Mouse (Mus musculus) kidney, embryonic 15.5 days (tissue): ENCODE results near the gene Fgfr1op. TPM values are rescaled to one million over a fixed set of nuclear protein-coding genes. Genes with fewer than 3 reads are reported as not detected.
"Not testable (repeated sequence)": the region's sequence is repeated elsewhere in the genome, so short reads cannot be mapped to it uniquely, and the experiment has no call there.

Experiments used
- ATAC-seq: fragments of 200-750 bp; cut with Nextera tagmentation; replicated peaks from 2 replicates; pipeline ENCODE4 v1.8.0; 2017; ENCODE audit warnings: moderate TSS enrichment; ENCODE audit not compliant: low FRiP score
- H3K27ac ChIP-seq: fragments of 300-500 bp; sonication (generic); 2 replicates; pipeline ENCODE4 v1.5.1; 2015; ENCODE audit warnings: mild to moderate bottlenecking, inconsistent platforms
- H3K27me3 ChIP-seq: fragments of 300-500 bp; sonication (generic); 2 replicates; pipeline ENCODE4 v1.6.1; 2015; ENCODE audit warnings: inconsistent platforms
- H3K36me3 ChIP-seq: fragments of 300-500 bp; sonication (generic); 2 replicates; pipeline ENCODE4 v1.6.1; 2015; ENCODE audit warnings: inconsistent platforms
- H3K4me1 ChIP-seq: fragments of 300-500 bp; sonication (generic); 2 replicates; pipeline ENCODE4 v1.6.1; 2015; ENCODE audit warnings: inconsistent platforms
- H3K4me2 ChIP-seq: fragments of 300-500 bp; sonication (generic); 2 replicates; pipeline ENCODE4 v1.6.1; 2015; ENCODE audit warnings: moderate library complexity, mild to moderate bottlenecking, inconsistent platforms
- H3K4me3 ChIP-seq: fragments of 300-500 bp; sonication (generic); replicated peaks from 2 replicates; pipeline ENCODE4 v1.5.1; 2015; ENCODE audit warnings: mild to moderate bottlenecking, inconsistent platforms
- H3K9ac ChIP-seq: fragments of 300-500 bp; sonication (generic); 2 replicates; pipeline ENCODE4 v1.6.1; 2015; ENCODE audit warnings: mild to moderate bottlenecking, inconsistent platforms
- H3K9me3 ChIP-seq: fragments of 300-500 bp; sonication (generic); replicated peaks from 2 replicates; pipeline ENCODE4 v1.6.1; 2016; ENCODE audit warnings: inconsistent platforms
- WGBS: fragments of 180-500 bp; shearing (Covaris S2); methylation state at CpG from one replicate; pipeline ENCODE4 v1.1.7; 2015; ENCODE audit warnings: mixed read lengths; 5-methylcytosine and 5-hydroxymethylcytosine counted together
- polyA plus RNA-seq: library from polyadenylated mRNA; unstranded; fragments of >200 nt; fragmentation: Nextera tagmentation; extraction: Ambion mirVana; gene quantifications from 2 replicates; pipeline ENCODE4 v1.2.1, GENCODE M21; 2015

Fgfr1op gene
- polyA plus RNA-seq, result 38.7 and 42.0 TPM in 2 replicates

DNA sequence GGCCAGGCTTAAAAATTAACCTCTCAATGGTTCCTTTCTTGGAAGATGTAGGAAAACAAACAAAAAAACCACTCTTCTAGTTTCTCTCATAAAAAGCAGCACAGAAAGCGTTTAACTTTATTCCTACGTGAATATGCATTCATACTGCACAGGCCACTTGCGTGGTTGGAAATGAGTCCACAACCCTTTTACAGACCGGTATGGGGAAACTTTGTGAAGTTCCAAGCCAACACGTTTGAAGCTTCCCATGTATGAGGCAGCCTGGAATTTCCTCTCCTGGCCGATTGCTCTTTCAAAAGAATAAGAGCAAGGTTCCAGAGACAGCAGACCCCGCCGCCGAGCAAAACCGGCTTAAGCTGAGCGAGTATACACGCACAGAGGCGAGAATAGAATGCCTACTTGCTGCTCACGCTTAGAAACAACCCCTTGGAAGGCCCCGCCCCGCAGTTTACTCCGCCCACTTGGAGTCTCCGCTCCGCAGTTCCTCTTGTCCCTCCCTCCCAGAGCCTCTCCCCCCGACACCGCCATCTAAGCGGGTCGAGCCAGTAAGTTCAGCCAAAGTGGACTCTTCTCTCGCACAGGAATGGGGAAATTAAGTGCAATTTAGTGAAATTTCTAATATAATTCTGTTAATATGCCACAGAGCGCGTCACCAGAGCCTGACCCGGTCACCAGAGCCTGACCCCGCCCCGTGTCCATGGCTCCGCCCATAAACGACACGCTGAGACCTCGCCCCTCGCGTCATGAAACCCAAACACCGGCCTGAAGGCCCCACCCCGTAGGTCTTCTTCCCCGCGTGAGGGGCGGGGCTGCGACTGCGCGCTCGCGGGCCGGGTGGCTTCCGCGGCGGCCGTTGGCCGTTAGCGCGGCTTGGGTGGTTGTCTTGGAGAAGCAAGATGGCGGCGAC lies at the start of gene Fgfr1op:
Gene Fgfr1op (plus strand): TSS at position 801 of the 907 bp plus-strand sequence.
- Histone ChIP-seq H3K4me3 (peak within 1 kb of the TSS; percentile 58), H3K4me2 (peak within 1 kb of the TSS; percentile 52), H3K36me3 (peaks cover 11% of the 10 kb centered on the region), H3K9ac (peak within 1 kb of the TSS; percentile 49), H3K27ac (peak within 1 kb of the TSS; percentile 71)
- WGBS, result 1% methylated on average over 21 of the region's 55 CpGs
- H3K4me1 ChIP-seq, H3K27me3 ChIP-seq, H3K9me3 ChIP-seq: not testable (repeated sequence)
- ATAC-seq, result peak; percentile 97

DNA sequence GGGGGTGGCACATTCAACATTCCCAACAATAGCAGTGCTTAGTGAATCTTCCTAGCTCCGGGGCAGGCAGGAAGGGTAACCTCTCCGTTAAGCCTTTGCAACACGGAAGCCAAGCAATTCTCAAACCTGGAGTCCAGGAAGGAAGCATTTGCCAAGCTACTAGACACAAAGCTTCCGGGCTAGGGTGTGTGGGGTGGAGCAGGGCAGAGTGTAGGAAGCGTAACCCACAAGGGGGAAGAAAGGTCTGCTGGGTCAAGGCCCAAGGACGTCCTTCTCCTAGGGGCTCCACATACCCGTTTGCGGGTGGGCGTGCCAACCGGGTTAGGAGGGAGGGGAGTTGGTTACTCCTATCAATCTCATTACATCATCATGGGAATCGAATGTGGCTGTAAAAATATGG lies 48.9 kb upstream of the Fgfr1op start:
- not testable (repeated sequence) for H3K27ac ChIP-seq, ATAC-seq, H3K4me2 ChIP-seq, H3K36me3 ChIP-seq, H3K4me1 ChIP-seq, H3K9me3 ChIP-seq, H3K4me3 ChIP-seq, H3K27me3 ChIP-seq, H3K9ac ChIP-seq
- WGBS, result 72% methylated on average over 8 of the region's 11 CpGs

DNA sequence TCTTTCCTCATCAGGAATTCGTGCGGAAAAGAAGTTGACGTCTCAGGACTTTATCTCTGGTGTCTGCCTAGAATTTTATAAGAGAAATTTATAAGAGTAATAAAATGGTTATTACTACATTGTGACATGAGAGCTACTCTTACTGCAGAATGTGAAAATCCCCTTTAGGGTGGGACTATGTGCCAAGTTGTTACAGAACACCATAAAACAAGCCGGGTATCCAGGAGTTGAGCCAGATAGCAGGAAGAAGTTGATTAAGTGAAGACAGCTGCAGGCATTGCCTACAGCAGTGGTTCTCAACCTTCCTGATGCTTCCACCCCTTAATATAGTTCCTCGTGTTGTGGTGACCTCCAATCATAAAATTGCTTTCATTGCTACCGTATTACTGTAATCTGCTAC lies 48.4 kb upstream of the Fgfr1op start:
- H3K9ac ChIP-seq, H3K27ac ChIP-seq, H3K27me3 ChIP-seq, H3K36me3 ChIP-seq, H3K4me2 ChIP-seq, H3K9me3 ChIP-seq, ATAC-seq, H3K4me3 ChIP-seq, H3K4me1 ChIP-seq: not testable (repeated sequence)
- no CpG with 5 or more reads among the region's 6 CpGs for WGBS

DNA sequence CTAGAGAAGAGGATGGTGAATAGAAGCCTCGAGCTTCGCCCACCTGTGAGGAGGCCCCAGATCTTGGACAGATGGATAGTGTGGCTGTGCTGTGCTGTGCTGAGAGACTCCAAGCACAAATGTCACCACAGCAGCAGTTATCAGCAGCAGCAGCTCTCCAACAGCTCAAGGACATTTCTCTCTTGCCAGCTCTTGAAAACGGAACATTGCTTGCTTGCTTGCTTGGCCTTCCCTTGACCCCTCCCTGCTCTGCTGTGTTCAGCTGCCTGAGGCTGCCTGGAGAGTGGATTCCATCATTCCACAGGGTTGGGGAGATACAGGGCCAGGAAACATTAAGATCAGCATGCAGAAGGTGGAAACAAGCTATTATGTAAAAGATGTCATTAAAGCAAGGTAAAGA lies 42.3 kb upstream of the Fgfr1op start:
- not testable (repeated sequence) for ATAC-seq, H3K36me3 ChIP-seq, H3K4me1 ChIP-seq, H3K9ac ChIP-seq, H3K4me3 ChIP-seq, H3K27ac ChIP-seq, H3K4me2 ChIP-seq, H3K9me3 ChIP-seq, H3K27me3 ChIP-seq
- WGBS, result no CpG with 5 or more reads among the region's 3 CpGs

DNA sequence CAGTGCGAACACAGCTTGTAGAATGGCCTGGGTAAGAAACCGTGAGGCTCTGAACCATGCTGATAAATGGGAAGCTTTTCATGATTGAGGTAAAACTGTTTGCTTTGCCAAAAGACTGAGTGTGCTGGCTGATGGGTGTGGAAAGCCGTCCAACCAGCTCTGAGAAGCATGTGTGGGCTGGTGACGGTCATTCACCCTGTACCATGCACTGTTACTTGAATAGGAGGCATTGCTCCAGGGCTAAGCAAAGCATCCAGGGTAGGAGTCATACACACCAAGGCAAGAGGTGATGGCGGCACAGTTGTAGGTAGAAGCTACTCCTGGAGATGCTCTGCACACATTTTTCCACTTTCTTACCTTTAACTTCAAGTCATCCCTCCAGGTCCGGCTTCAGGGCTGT lies 40.7 kb upstream of the Fgfr1op start:
- H3K4me3 ChIP-seq, H3K4me1 ChIP-seq, H3K27me3 ChIP-seq, H3K36me3 ChIP-seq, H3K9me3 ChIP-seq, H3K9ac ChIP-seq, H3K27ac ChIP-seq, ATAC-seq, H3K4me2 ChIP-seq: not testable (repeated sequence)
- 89% methylated on average over 3 of the region's 6 CpGs for WGBS

DNA sequence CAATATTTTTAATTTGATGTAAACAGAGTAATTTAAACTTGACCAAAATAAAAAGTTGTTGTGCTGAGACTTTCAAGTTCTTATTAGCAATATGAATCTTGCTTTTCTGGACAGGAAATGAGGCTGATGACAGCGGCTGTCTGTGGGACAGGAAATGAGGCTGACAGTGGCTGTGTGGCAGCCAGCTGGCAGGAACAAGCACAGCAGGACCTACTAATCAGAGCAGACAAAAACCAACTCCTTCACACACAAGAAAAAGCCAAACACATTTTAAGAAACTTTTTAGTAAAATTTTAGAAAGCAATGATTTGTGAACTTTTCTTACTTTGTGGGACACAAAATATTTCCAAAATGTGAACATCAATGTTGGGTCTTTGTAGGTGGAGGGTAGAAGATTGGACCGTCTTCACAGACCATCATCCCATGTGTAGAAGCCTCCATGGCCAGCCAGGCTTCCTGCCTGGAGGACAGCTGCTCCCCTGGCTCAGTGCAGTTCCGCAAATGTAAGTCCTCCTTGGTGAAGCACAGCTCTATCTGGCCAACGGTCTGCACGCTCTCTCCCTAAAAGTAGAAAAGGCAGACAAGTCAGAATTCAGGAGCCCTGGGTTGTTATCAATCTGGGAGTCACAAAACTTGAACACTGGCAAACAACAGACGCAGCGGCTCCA lies 36.8 kb upstream of the Fgfr1op start:
- H3K9me3 ChIP-seq, H3K36me3 ChIP-seq, H3K4me2 ChIP-seq, H3K27ac ChIP-seq, H3K4me3 ChIP-seq, H3K27me3 ChIP-seq, ATAC-seq, H3K9ac ChIP-seq, H3K4me1 ChIP-seq: not testable (repeated sequence)
- 67% methylated on average over 2 of the region's 7 CpGs for WGBS

DNA sequence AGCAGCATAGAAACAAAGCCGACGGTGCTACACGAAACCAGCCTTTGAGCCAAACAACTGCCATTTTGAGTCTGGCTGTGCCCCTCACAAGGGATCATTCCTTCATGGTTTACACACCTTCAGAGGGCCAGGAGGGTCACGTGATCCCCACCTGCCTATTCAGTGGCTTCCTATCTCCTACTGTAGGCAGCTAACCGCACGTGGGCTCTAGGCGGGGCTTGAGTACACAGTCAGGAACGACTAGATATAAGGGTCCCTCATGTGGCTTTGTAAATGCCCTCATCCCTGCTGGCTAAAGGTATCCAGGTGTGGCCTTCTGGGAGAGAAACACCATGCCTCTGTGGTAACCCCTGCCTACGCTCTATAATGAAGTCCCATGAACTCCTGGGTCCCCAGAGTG lies 35.7 kb upstream of the Fgfr1op start:
- H3K4me3 ChIP-seq, H3K36me3 ChIP-seq, ATAC-seq, H3K9me3 ChIP-seq, H3K4me2 ChIP-seq, H3K27me3 ChIP-seq, H3K4me1 ChIP-seq, H3K9ac ChIP-seq, H3K27ac ChIP-seq: not testable (repeated sequence)
- WGBS, result 93% methylated on average over 9 of the region's 9 CpGs

DNA sequence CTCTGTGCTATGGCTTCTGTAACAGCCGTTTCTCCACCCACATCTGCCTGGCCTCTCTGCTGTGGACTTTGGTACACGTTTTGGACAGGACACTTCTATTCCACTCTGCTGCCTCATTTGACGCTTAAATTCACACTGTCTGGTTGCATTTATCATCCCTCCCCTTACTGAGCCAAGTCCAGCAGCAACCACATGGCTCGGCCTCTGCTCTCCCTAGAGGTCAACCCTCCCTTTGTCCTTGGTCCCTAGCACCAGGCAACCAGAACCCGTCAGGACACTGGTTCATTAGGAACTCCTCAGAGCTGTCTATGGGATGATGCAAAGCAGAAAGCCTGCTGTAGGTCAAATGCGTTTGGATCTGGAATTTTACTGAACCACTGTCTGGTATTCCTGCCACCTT lies 34.5 kb upstream of the Fgfr1op start:
- H3K9me3 ChIP-seq, H3K4me3 ChIP-seq, ATAC-seq, H3K27me3 ChIP-seq, H3K4me2 ChIP-seq, H3K4me1 ChIP-seq, H3K36me3 ChIP-seq, H3K9ac ChIP-seq, H3K27ac ChIP-seq: not testable (repeated sequence)
- no CpG with 5 or more reads among the region's 6 CpGs for whole genome bisulfite sequencing

DNA sequence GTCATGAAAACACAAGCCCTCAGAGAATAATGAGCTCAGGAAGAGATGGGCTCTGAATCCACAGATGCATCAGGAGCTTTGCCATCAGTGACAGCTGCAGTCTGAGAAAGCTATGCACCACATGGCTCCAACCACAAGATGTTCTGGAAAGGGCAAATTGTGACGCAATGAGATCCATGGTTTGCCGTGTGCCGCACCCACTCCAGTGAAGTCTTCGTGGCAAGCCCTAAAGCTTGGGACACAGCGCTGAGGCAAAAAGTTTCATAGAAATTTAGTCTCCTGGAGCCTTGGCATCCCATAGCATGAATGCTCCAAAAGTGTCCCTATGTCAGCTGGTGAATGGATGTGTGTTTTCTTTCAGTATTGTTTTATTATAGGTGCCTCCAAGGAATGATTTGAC lies 27.2 kb upstream of the Fgfr1op start:
- not testable (repeated sequence) for H3K4me2 ChIP-seq, H3K27ac ChIP-seq, H3K9me3 ChIP-seq, H3K4me1 ChIP-seq, H3K27me3 ChIP-seq, H3K4me3 ChIP-seq, H3K9ac ChIP-seq, H3K36me3 ChIP-seq, ATAC-seq
- 96% methylated on average over 5 of the region's 5 CpGs for WGBS

DNA sequence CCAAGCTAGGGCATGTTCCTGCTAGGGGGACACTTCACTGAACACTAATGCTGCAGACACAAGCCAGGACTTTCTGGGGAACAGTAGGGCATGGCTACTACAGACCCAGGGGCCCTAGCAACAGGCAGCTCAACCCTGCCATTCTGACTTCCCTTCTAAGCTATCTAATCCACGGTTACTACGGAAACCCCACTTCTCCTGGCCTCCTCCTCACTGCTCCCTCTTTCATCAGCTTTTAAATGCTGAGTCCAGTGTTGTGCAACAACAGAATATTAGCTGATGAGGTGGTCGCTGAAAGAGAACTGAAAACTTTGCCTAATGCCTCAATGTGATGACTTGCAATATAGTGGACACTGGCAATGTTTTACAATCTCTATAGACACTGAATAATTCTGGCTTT lies 25.1 kb upstream of the Fgfr1op start:
- 91% methylated on average over 3 of the region's 3 CpGs for WGBS
- H3K36me3 ChIP-seq, H3K4me3 ChIP-seq, H3K4me1 ChIP-seq, ATAC-seq, H3K9me3 ChIP-seq, H3K27ac ChIP-seq, H3K9ac ChIP-seq, H3K27me3 ChIP-seq, H3K4me2 ChIP-seq: not testable (repeated sequence)

DNA sequence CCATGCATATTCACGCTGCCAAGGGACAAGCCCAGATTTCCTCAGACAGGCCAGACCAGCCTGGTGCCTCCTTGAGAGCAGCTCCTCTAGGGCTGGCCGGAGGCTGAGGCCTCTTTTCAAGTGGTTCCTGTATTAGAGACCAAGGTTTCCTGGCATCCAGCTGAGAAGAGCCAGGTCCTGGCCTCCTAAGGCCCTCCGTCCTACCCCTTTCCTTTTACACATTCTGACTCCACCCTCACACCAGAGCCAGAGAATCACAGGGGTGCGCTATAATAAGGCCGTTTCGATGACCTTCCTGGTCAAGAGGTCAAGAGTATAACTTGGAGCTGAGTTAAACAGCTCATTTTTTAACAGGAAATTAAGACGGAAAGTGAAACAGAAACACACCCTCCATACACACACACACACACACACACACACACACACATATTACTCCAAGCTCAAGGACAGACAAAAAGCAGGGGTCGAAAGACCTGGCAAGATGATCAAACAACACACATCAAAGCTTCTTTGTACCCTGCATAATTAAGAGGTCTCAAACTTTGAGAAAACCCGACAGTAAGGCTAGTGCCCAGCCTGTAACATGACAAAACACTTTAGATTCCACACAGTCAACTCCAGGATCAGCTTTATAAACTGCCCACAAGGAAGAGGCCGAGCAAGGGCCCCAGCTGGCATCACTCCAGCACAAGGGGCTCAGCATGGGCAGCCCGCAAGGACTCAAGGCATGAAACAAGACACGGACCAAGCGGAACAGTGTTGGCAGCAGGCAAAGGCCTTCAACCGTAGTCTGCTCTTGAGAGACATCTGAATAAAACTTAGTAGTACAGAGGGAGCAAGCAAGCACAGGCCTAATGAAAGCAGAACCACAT lies 21.3 kb upstream of the Fgfr1op start:
- not testable (repeated sequence) for H3K36me3 ChIP-seq, H3K4me1 ChIP-seq, H3K4me2 ChIP-seq, ATAC-seq, H3K27me3 ChIP-seq, H3K9ac ChIP-seq, H3K27ac ChIP-seq, H3K4me3 ChIP-seq, H3K9me3 ChIP-seq
- 48% methylated on average over 14 of the region's 14 CpGs for WGBS

DNA sequence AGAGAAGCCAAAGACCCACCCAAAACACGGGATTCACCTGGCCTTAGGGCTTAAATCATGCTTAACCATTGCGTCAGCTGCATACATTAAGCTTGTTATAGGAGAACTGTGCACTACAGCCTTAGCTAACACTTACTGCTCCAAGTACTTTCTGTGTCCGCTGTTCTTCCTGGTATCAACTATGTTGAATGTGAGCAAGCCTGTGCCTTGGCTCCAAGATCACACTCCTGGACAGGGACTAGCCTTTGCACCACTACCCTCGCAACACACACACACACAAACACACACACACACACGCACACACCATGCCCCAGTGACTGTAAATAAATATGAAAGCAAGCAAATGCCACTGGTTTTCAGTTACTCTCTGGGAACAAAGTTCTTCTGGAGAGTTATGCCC lies 18.4 kb upstream of the Fgfr1op start:
- Histone ChIP-seq H3K9ac (peak overlapping the region; percentile 61), H3K4me2 (peak overlapping the region; percentile 60), H3K4me3 (peak overlapping the region; percentile 61)
- not testable (repeated sequence) for H3K27me3 ChIP-seq, H3K4me1 ChIP-seq, H3K9me3 ChIP-seq, H3K27ac ChIP-seq, H3K36me3 ChIP-seq
- peak; percentile 10; the same call in 1 of the 2 replicates for ATAC-seq
- 15% methylated on average over 5 of the region's 5 CpGs for WGBS
